Mouse (Mus musculus) cerebellum, adult 11-12 months (tissue): Measurements from ENCODE around the gene Map3k19.

Experiments used
- DNase-seq: peaks from one replicate; pipeline ENCODE4 v3.0.0; 2022

Gene Map3k19

GRCm38 (mm10) chr1:127854486-127855222 lies at the start of gene Map3k19:
TSS of gene Map3k19 (minus strand) at chr1:127855031.
- DNase-seq, result no peak

GRCm38 (mm10) chr1:127899401-127899800 lies 44.6 kb upstream of the Map3k19 start:
- no peak for DNase-seq

GRCm38 (mm10) chr1:127869276-127869675 lies 14.4 kb upstream of the Map3k19 start:
- DNase-seq, result no peak

- DNase-seq, result peak; percentile 90
These were observed 13.8 kb upstream of the Map3k19 start, which contains the start of gene Rab3gap1 for GRCm38 (mm10) chr1:127868300-127869261. TSS of gene Rab3gap1 (plus strand) at chr1:127868773.

GRCm38 (mm10) chr1:127863806-127864205 lies 9.0 kb upstream of the Map3k19 start:
- no peak for DNase-seq

GRCm38 (mm10) chr1:127861900-127862299 lies 7.1 kb upstream of the Map3k19 start:
- no peak for DNase-seq

- DNase-seq, result no peak
These were observed 5.7 kb upstream of the Map3k19 start for GRCm38 (mm10) chr1:127860492-127860891.

- no peak for DNase-seq
These were observed 5.1 kb upstream of the Map3k19 start for GRCm38 (mm10) chr1:127859799-127860400.

- no peak for DNase-seq
These were observed 4.3 kb upstream of the Map3k19 start for GRCm38 (mm10) chr1:127858945-127859648.

GRCm38 (mm10) chr1:127850075-127850610 lies 4.7 kb downstream of the Map3k19 start:
- no peak for DNase-seq

GRCm38 (mm10) chr1:127845472-127845871 lies 9.4 kb downstream of the Map3k19 start:
- no peak for DNase-seq

GRCm38 (mm10) chr1:127838602-127839001 lies 16.2 kb downstream of the Map3k19 start:
- DNase-seq, result no peak

- DNase-seq, result no peak
These were observed 18.2 kb downstream of the Map3k19 start for GRCm38 (mm10) chr1:127836619-127837018.

- no peak for DNase-seq
These were observed 20.6 kb downstream of the Map3k19 start for GRCm38 (mm10) chr1:127834202-127834601.

GRCm38 (mm10) chr1:127833714-127834113 lies 21.1 kb downstream of the Map3k19 start:
- DNase-seq, result no peak

- no peak for DNase-seq
These were observed 24.5 kb downstream of the Map3k19 start for GRCm38 (mm10) chr1:127830215-127830921.

- DNase-seq, result no peak
These were observed 27.5 kb downstream of the Map3k19 start for GRCm38 (mm10) chr1:127827325-127827724.

- no peak for DNase-seq
These were observed 38.5 kb downstream of the Map3k19 start for GRCm38 (mm10) chr1:127816381-127816780.

GRCm38 (mm10) chr1:127812929-127813328 lies 41.9 kb downstream of the Map3k19 start:
- no peak for DNase-seq

- no peak for DNase-seq
These were observed 46.2 kb downstream of the Map3k19 start for GRCm38 (mm10) chr1:127808671-127809070.

- no peak for DNase-seq
These were observed 51.9 kb downstream of the Map3k19 start for GRCm38 (mm10) chr1:127802916-127803315.

- DNase-seq, result no peak
These were observed 58.1 kb downstream of the Map3k19 start for GRCm38 (mm10) chr1:127796752-127797151.
